Mouse (Mus musculus): ENCODE results near the gene Ccin. TPM values are rescaled to one million over a fixed set of nuclear protein-coding genes. Genes with fewer than 3 reads are reported as not detected.

The Ccin gene
- total and polyA plus RNA-seq, 3 experiments, result 0.16 TPM; not detected in 2

GRCm38 (mm10) chr4:44012376-44013367 is 29.4 kb downstream of the Ccin start:
- H3K27ac ChIP-seq, result peak overlapping the region; percentile 75
- intact Hi-C loops (cut with DNase I), result no loop called here
- no peaks in the 10 kb centered on the region for H3K27me3 ChIP-seq (ENCODE audit: control insufficient read depth, insufficient read depth, low read length)
- TF ChIP-seq POLR2A (IDR thresholded peaks at IDR 0.05; ENCODE audit: insufficient read depth, low read depth, low read length) (peak; percentile 96), EP300 (IDR thresholded peaks at IDR 0.05; ENCODE audit: insufficient read depth, low read depth, low read length) (peak; percentile 75; the same call in 1 of the 2 replicates), CTCF (IDR thresholded peaks at IDR 0.05) (no peak)
- under 1% methylated on average over 77 of the region's 77 CpGs for WGBS
- DNase-seq, result peak; percentile 89 to 95
- H3K36me3 ChIP-seq (ENCODE audit: control insufficient read depth, insufficient read depth, low read length), result peaks cover 18% of the 10 kb centered on the region
- H3K4me1 ChIP-seq (ENCODE audit: control insufficient read depth, insufficient read depth, low read length), result peaks cover 10% of the 10 kb centered on the region
- H3K4me3 ChIP-seq, result peak overlapping the region; percentile 70
- peak overlapping the region; percentile 72 for H3K9ac ChIP-seq (ENCODE audit: low read depth, low read length)
- peaks cover 8% of the 10 kb centered on the region for H3K79me2 ChIP-seq (replicated peaks; ENCODE audit: control insufficient read depth, insufficient read depth, low read length)

GRCm38 (mm10) chr4:44013391-44014070 is 30.2 kb downstream of the Ccin start:
- H3K4me3 ChIP-seq, result peak overlapping the region; percentile 70
- peak overlapping the region; percentile 75 for H3K27ac ChIP-seq
- 15% methylated on average over 11 of the region's 11 CpGs for WGBS
- H3K36me3 ChIP-seq (ENCODE audit: control insufficient read depth, insufficient read depth, low read length), result peaks cover 18% of the 10 kb centered on the region
- H3K27me3 ChIP-seq (ENCODE audit: control insufficient read depth, insufficient read depth, low read length), result no peaks in the 10 kb centered on the region
- H3K9ac ChIP-seq (ENCODE audit: low read depth, low read length), result peak overlapping the region; percentile 72
- TF ChIP-seq CTCF (IDR thresholded peaks at IDR 0.05), result no peak
- no peak for TF ChIP-seq EP300 (IDR thresholded peaks at IDR 0.05; ENCODE audit: insufficient read depth, low read depth, low read length)
- no peak for TF ChIP-seq POLR2A (IDR thresholded peaks at IDR 0.05; ENCODE audit: insufficient read depth, low read depth, low read length)
- H3K79me2 ChIP-seq (replicated peaks; ENCODE audit: control insufficient read depth, insufficient read depth, low read length), result peaks cover 9% of the 10 kb centered on the region
- peaks cover 10% of the 10 kb centered on the region for H3K4me1 ChIP-seq (ENCODE audit: control insufficient read depth, insufficient read depth, low read length)
- peak in 1 of 2 experiments; percentile 13 for DNase-seq
- intact Hi-C loops (cut with DNase I), result no loop called here

GRCm38 (mm10) chr4:44016071-44016470 is 32.8 kb downstream of the Ccin start:
- DNase-seq, result peak in 1 of 2 experiments; percentile 14
- H3K4me3 ChIP-seq, result no peak overlapping the region
- H3K79me2 ChIP-seq (replicated peaks; ENCODE audit: control insufficient read depth, insufficient read depth, low read length), result peaks cover 12% of the 10 kb centered on the region
- peak overlapping the region; percentile 41; the same call in 1 of the 2 replicates for H3K9ac ChIP-seq (ENCODE audit: low read depth, low read length)
- intact Hi-C loops (cut with DNase I), result no loop called here
- peaks cover 10% of the 10 kb centered on the region for H3K4me1 ChIP-seq (ENCODE audit: control insufficient read depth, insufficient read depth, low read length)
- H3K36me3 ChIP-seq (ENCODE audit: control insufficient read depth, insufficient read depth, low read length), result peaks cover 20% of the 10 kb centered on the region
- no peaks in the 10 kb centered on the region for H3K27me3 ChIP-seq (ENCODE audit: control insufficient read depth, insufficient read depth, low read length)
- 77% methylated on average over 4 of the region's 4 CpGs for WGBS
- TF ChIP-seq EP300 (IDR thresholded peaks at IDR 0.05; ENCODE audit: insufficient read depth, low read depth, low read length) (no peak), POLR2A (IDR thresholded peaks at IDR 0.05; ENCODE audit: insufficient read depth, low read depth, low read length) (no peak), CTCF (IDR thresholded peaks at IDR 0.05) (no peak)
- no peak overlapping the region for H3K27ac ChIP-seq

GRCm38 (mm10) chr4:44016791-44017190 is 33.5 kb downstream of the Ccin start:
- Histone ChIP-seq H3K27ac (no peak overlapping the region), H3K27me3 (ENCODE audit: control insufficient read depth, insufficient read depth, low read length) (no peaks in the 10 kb centered on the region), H3K4me3 (no peak overlapping the region), H3K79me2 (replicated peaks; ENCODE audit: control insufficient read depth, insufficient read depth, low read length) (peaks cover 12% of the 10 kb centered on the region), H3K9ac (ENCODE audit: low read depth, low read length) (no peak overlapping the region), H3K4me1 (ENCODE audit: control insufficient read depth, insufficient read depth, low read length) (peaks cover 10% of the 10 kb centered on the region), H3K36me3 (ENCODE audit: control insufficient read depth, insufficient read depth, low read length) (peaks cover 20% of the 10 kb centered on the region)
- no peak for TF ChIP-seq POLR2A (IDR thresholded peaks at IDR 0.05; ENCODE audit: insufficient read depth, low read depth, low read length)
- TF ChIP-seq EP300 (IDR thresholded peaks at IDR 0.05; ENCODE audit: insufficient read depth, low read depth, low read length), result no peak
- no peak for TF ChIP-seq CTCF (IDR thresholded peaks at IDR 0.05)
- no peak for DNase-seq
- whole genome bisulfite sequencing, result 81% methylated on average over 12 of the region's 12 CpGs
- intact Hi-C loops (cut with DNase I), result no loop called here

- no peak for TF ChIP-seq CTCF (IDR thresholded peaks at IDR 0.05)
- no peak for TF ChIP-seq POLR2A (IDR thresholded peaks at IDR 0.05; ENCODE audit: insufficient read depth, low read depth, low read length)
- no peak for TF ChIP-seq EP300 (IDR thresholded peaks at IDR 0.05; ENCODE audit: insufficient read depth, low read depth, low read length)
- 67% methylated on average over 4 of the region's 4 CpGs for WGBS
- H3K27ac ChIP-seq, result no peak overlapping the region
- intact Hi-C loops (cut with DNase I), result no loop called here
- no peak overlapping the region for H3K9ac ChIP-seq (ENCODE audit: low read depth, low read length)
- H3K36me3 ChIP-seq (ENCODE audit: control insufficient read depth, insufficient read depth, low read length), result peaks cover 2% of the 10 kb centered on the region
- peaks cover 4% of the 10 kb centered on the region for H3K79me2 ChIP-seq (replicated peaks; ENCODE audit: control insufficient read depth, insufficient read depth, low read length)
- no peaks in the 10 kb centered on the region for H3K27me3 ChIP-seq (ENCODE audit: control insufficient read depth, insufficient read depth, low read length)
- H3K4me1 ChIP-seq (ENCODE audit: control insufficient read depth, insufficient read depth, low read length), result no peaks in the 10 kb centered on the region
- DNase-seq, result peak in 1 of 2 experiments; percentile 1
- H3K4me3 ChIP-seq, result no peak overlapping the region
Measured at GRCm38 (mm10) chr4:44022323-44022722, 39.0 kb downstream of the Ccin start.

Measured in heart, adult 2 months (tissue).